Mouse (Mus musculus) MEL (cell line): ENCODE results near the gene Pde4b.

ENCODE experiments used
- CTCF ChIP-seq, 3 experiments: IDR thresholded peaks in 2 of 3; conservative IDR thresholded peaks in 1 of 3; 2 replicates each; pipeline ENCODE4 v1.5.1; 2011 to 2012; ENCODE audit warnings: low read length in 3 of 3, low read depth in 2 of 3, mild to moderate bottlenecking in 2 of 3, improper control_type of control experiment in 1 of 3, inconsistent platforms in 1 of 3, mixed read lengths in 1 of 3, moderate library complexity in 1 of 3; ENCODE audit not compliant: control insufficient read depth in 1 of 3, insufficient read depth in 1 of 3, poor library complexity in 1 of 3, severe bottlenecking in 1 of 3
- E2F4 ChIP-seq: IDR thresholded peaks from 2 replicates; pipeline ENCODE4 v1.6.1; 2011; ENCODE audit warnings: low read depth, low read length, improper control_type of control experiment, borderline replicate concordance
- EP300 ChIP-seq, 2 experiments: IDR thresholded peaks; 2 replicates each; pipeline ENCODE4 v1.6.1; 2011; ENCODE audit warnings: improper control_type of control experiment in 2 of 2, low read length in 2 of 2, low read depth in 1 of 2, mild to moderate bottlenecking in 1 of 2
- GABPA ChIP-seq: IDR thresholded peaks from 2 replicates; pipeline ENCODE4 v1.6.1; 2012; ENCODE audit warnings: low read depth, mild to moderate bottlenecking, inconsistent platforms, low read length, improper control_type of control experiment, moderate library complexity
- HCFC1 ChIP-seq: IDR thresholded peaks from 2 replicates; pipeline ENCODE4 v1.6.1; 2012; ENCODE audit warnings: low read depth, mild to moderate bottlenecking, inconsistent platforms, low read length, improper control_type of control experiment, moderate library complexity
- KAT2A ChIP-seq: conservative IDR thresholded peaks from 2 replicates; pipeline ENCODE4 v1.6.1; 2012; ENCODE audit warnings: low read depth, low read length, improper control_type of control experiment, inconsistent platforms
- MAFK ChIP-seq: IDR thresholded peaks from 2 replicates; pipeline ENCODE4 v1.6.1; 2011; ENCODE audit warnings: low read depth, mild to moderate bottlenecking, low read length, improper control_type of control experiment, borderline replicate concordance
- POLR2AphosphoS2 ChIP-seq: IDR thresholded peaks from 2 replicates; pipeline ENCODE4 v1.6.1; 2011; ENCODE audit warnings: low read length, improper control_type of control experiment
- POLR2AphosphoS5 ChIP-seq: IDR thresholded peaks from 2 replicates; pipeline ENCODE4 v1.6.1; 2012; ENCODE audit warnings: low read depth, borderline replicate concordance, mild to moderate bottlenecking, inconsistent platforms, low read length, moderate library complexity, mixed read lengths
- SMC3 ChIP-seq: IDR thresholded peaks from 2 replicates; pipeline ENCODE4 v1.6.1; 2011; ENCODE audit warnings: low read depth, low read length, improper control_type of control experiment
- USF1 ChIP-seq: IDR thresholded peaks from 2 replicates; pipeline ENCODE4 v1.6.1; 2014; ENCODE audit warnings: low read depth, mild to moderate bottlenecking, inconsistent platforms, low read length, improper control_type of control experiment, moderate library complexity
- ZNF384 ChIP-seq: IDR thresholded peaks from 2 replicates; pipeline ENCODE4 v1.6.1; 2012; ENCODE audit warnings: low read depth, mild to moderate bottlenecking, inconsistent platforms, low read length, improper control_type of control experiment

- TF ChIP-seq CTCF (IDR thresholded peaks at IDR 0.05 in 2 of 3, conservative IDR thresholded peaks at IDR 0.05 in 1 of 3; ENCODE audit: control insufficient read depth in 1 of 3, insufficient read depth in 1 of 3, low read depth in 2 of 3, low read length in 3 of 3, poor library complexity in 1 of 3, severe bottlenecking in 1 of 3) (no peak), MAFK (no peak), POLR2AphosphoS2 (no peak), USF1 (no peak), POLR2AphosphoS5 (no peak), E2F4 (no peak), KAT2A (no peak), GABPA (no peak), HCFC1 (no peak), SMC3 (no peak), EP300 (IDR thresholded peaks at IDR 0.05; ENCODE audit: low read depth in 1 of 2, low read length in 2 of 2) (no peak), ZNF384 (no peak)
Measured at GRCm38 (mm10) chr4:102260216-102260615, 172.9 kb downstream of the Pde4b start.
